Mouse (Mus musculus): ENCODE data around the gene Tmbim1. TPM values are rescaled to one million over a fixed set of nuclear protein-coding genes. Genes with fewer than 3 reads are reported as not detected.
A peak's percentile ranks its signal among the peaks of the same experiment; 100 is the strongest.

The Tmbim1 gene
- polyA plus RNA-seq, 1 experiment from 2014 or later: 18.1 TPM

DNA sequence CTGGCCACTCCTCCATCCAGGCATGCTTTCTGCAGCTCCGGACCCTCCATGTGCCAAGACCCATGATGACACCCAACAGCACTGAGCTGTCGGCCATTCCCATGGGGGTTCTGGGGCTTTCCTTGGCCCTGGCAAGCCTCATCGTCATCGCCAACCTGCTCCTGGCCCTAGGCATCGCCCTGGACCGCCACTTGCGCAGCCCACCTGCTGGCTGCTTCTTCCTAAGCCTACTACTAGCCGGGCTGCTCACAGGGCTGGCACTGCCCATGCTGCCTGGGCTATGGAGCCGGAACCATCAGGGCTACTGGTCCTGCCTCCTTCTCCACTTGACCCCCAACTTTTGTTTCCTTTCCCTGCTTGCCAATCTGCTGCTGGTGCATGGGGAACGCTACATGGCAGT is 26.9 kb downstream of the Tmbim1 start, which contains the start of gene Gpbar1:
TSS of gene Gpbar1 (plus strand) at position 13 of the 400 bp plus-strand sequence.
- Histone ChIP-seq H3K4me2 (replicated peaks; ENCODE audit: low read depth, low read length) (0 out of 2 replicates have a peak within 1 kb of the TSS, but pooled peaks have one; percentile 2), H3K4me3 (ENCODE audit: low read length) (no peak within 1 kb of the TSS)
- 91% methylated on average over 10 of the region's 10 CpGs for WGBS

DNA sequence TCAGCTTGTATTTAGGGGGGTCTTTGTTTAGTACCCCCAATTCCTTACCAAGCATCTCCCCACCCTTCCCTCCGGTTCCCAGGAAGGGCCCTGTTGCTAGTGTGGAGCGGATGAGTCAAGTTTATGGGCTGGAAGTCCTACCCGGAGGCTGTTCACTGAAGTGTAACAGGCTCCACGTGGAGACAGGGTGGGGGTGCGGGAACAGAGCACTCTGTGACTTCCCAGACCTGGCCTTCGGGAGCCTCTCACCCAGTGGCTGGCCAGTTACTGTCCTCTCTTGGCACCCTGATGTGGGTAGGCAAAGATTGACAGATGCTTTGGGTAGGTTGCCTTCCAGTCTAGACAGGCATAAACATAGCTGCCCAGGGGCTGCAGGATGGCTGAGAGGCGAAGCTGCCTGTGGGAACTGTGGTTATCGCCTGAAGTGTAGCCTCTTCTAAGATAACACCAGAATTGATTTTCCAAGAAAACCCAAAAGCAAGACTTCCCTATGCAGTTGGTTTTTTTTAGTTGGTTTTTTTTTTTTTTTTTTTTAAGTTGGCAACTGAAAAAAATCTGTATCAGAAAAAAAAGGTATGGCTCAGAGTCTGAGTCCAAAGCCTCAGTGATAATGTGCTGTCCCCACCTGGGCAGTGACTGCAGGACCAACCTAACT is 27.4 kb downstream of the Tmbim1 start:
- Histone ChIP-seq H3K27me3 (ENCODE audit: control insufficient read depth, insufficient read depth, low read length) (no peaks in the 10 kb centered on the region), H3K4me1 (ENCODE audit: control insufficient read depth, insufficient read depth, low read length) (peaks cover 17% of the 10 kb centered on the region), H3K36me3 (ENCODE audit: control insufficient read depth, insufficient read depth, low read length) (peaks cover 42% of the 10 kb centered on the region), H3K9ac (ENCODE audit: low read depth, low read length) (0 out of 2 replicates have a peak overlapping the region, but pooled peaks have one; percentile 28), H3K4me2 (replicated peaks; ENCODE audit: low read depth, low read length) (0 out of 2 replicates have a peak overlapping the region, but pooled peaks have one; percentile 2), H3K4me3 (ENCODE audit: low read length) (no peak overlapping the region), H3K27ac (ENCODE audit: low read depth, low read length) (no peak overlapping the region), H3K9me3 (ENCODE audit: control insufficient read depth, low read length) (no peaks in the 10 kb centered on the region)
- WGBS: 28% methylated on average over 8 of the region's 8 CpGs
- peak; percentile 40; the same call in 1 of the 2 replicates for ATAC-seq (ENCODE audit: low FRiP score, low TSS enrichment)

More for the DNA sequence above, 26.9 kb downstream of the Tmbim1 start, which contains the start of gene Gpbar1:
- Histone ChIP-seq H3K27me3 (ENCODE audit: control insufficient read depth, insufficient read depth, low read length) (no peaks in the 10 kb centered on the region), H3K9me3 (ENCODE audit: control insufficient read depth, low read length) (no peaks in the 10 kb centered on the region), H3K4me1 (ENCODE audit: control insufficient read depth, insufficient read depth, low read length) (peaks cover 17% of the 10 kb centered on the region), H3K36me3 (ENCODE audit: control insufficient read depth, insufficient read depth, low read length) (peaks cover 45% of the 10 kb centered on the region), H3K27ac (ENCODE audit: low read depth, low read length) (no peak within 1 kb of the TSS), H3K9ac (ENCODE audit: low read depth, low read length) (0 out of 2 replicates have a peak within 1 kb of the TSS, but pooled peaks have one; percentile 28)
- no peak for ATAC-seq (ENCODE audit: low FRiP score, low TSS enrichment)

- Histone ChIP-seq H3K27ac (ENCODE audit: low read depth, low read length) (no peak overlapping the region), H3K4me2 (replicated peaks; ENCODE audit: low read depth, low read length) (no peak overlapping the region), H3K36me3 (ENCODE audit: control insufficient read depth, insufficient read depth, low read length) (peaks cover 32% of the 10 kb centered on the region), H3K4me3 (ENCODE audit: low read length) (no peak overlapping the region), H3K4me1 (ENCODE audit: control insufficient read depth, insufficient read depth, low read length) (peaks cover 17% of the 10 kb centered on the region), H3K9ac (ENCODE audit: low read depth, low read length) (no peak overlapping the region), H3K9me3 (ENCODE audit: control insufficient read depth, low read length) (no peaks in the 10 kb centered on the region), H3K27me3 (ENCODE audit: control insufficient read depth, insufficient read depth, low read length) (no peaks in the 10 kb centered on the region)
- 0 out of 2 replicates have a peak, but pooled peaks have one; percentile 26 for ATAC-seq (ENCODE audit: low FRiP score, low TSS enrichment)
- WGBS: 63% methylated on average over 6 of the region's 6 CpGs
Measured at GRCm38 (mm10) chr1:74277041-74277440, 28.4 kb downstream of the Tmbim1 start.

DNA sequence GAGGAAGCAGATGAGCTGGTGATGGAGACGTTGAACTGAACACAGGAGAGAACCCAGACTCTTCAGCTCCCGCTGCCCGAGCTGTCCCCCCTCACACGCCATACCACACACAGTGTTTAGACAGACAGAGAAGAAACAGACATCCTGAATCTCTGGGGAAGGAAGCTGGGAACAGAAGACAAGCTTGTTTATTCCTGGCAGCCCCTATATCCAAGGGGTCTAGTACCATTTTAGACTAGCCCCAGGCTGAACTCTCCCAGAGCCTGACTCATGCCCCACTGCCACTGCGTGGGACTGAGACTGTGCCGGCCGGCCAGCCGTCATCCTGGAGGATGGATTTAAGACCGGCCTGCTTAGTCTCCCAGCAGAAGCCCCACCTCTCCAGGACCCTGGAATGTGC is 30.4 kb downstream of the Tmbim1 start:
- Histone ChIP-seq H3K4me2 (replicated peaks; ENCODE audit: low read depth, low read length) (no peak overlapping the region), H3K4me3 (ENCODE audit: low read length) (no peak overlapping the region), H3K27me3 (ENCODE audit: control insufficient read depth, insufficient read depth, low read length) (no peaks in the 10 kb centered on the region), H3K9me3 (ENCODE audit: control insufficient read depth, low read length) (no peaks in the 10 kb centered on the region), H3K4me1 (ENCODE audit: control insufficient read depth, insufficient read depth, low read length) (peaks cover 17% of the 10 kb centered on the region), H3K36me3 (ENCODE audit: control insufficient read depth, insufficient read depth, low read length) (peaks cover 12% of the 10 kb centered on the region), H3K9ac (ENCODE audit: low read depth, low read length) (no peak overlapping the region), H3K27ac (ENCODE audit: low read depth, low read length) (peak overlapping the region; percentile 19; the same call in 1 of the 2 replicates)
- peak; percentile 43; the same call in 1 of the 2 replicates for ATAC-seq (ENCODE audit: low FRiP score, low TSS enrichment)
- 10% methylated on average over 9 of the region's 9 CpGs for WGBS

DNA sequence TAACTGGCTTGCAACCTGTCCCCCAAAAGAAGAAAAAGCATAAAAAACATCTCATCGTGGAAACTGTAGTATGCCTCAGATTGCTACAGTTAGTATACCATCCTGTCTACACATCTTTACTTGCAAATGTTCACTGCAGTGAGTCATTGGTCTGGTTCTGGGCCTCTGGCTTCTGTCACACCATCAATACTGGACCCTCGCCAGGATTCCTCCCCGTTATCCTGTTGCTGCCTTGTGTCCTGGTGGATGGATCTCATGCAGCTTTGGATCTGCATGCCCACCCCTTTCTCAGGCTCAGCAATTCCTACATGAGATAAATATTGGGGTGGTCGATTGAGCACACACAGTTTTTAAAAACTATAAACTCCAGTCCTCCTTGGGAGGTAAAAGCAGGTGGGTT is 33.8 kb downstream of the Tmbim1 start:
- H3K4me1 ChIP-seq (ENCODE audit: control insufficient read depth, insufficient read depth, low read length): peaks cover 13% of the 10 kb centered on the region
- ATAC-seq (ENCODE audit: low FRiP score, low TSS enrichment): no peak
- 80% methylated on average over 4 of the region's 4 CpGs for WGBS
- no peaks in the 10 kb centered on the region for H3K27me3 ChIP-seq (ENCODE audit: control insufficient read depth, insufficient read depth, low read length)
- no peak overlapping the region for H3K9ac ChIP-seq (ENCODE audit: low read depth, low read length)
- H3K4me3 ChIP-seq (ENCODE audit: low read length): no peak overlapping the region
- peaks cover 27% of the 10 kb centered on the region for H3K36me3 ChIP-seq (ENCODE audit: control insufficient read depth, insufficient read depth, low read length)
- H3K27ac ChIP-seq (ENCODE audit: low read depth, low read length): no peak overlapping the region
- H3K4me2 ChIP-seq (replicated peaks; ENCODE audit: low read depth, low read length): no peak overlapping the region
- no peaks in the 10 kb centered on the region for H3K9me3 ChIP-seq (ENCODE audit: control insufficient read depth, low read length)

- Histone ChIP-seq H3K4me1 (ENCODE audit: control insufficient read depth, insufficient read depth, low read length) (no peaks in the 10 kb centered on the region), H3K27ac (ENCODE audit: low read depth, low read length) (no peak overlapping the region), H3K36me3 (ENCODE audit: control insufficient read depth, insufficient read depth, low read length) (peaks cover 54% of the 10 kb centered on the region), H3K4me3 (ENCODE audit: low read length) (no peak overlapping the region), H3K9me3 (ENCODE audit: control insufficient read depth, low read length) (no peaks in the 10 kb centered on the region), H3K9ac (ENCODE audit: low read depth, low read length) (no peak overlapping the region), H3K27me3 (ENCODE audit: control insufficient read depth, insufficient read depth, low read length) (no peaks in the 10 kb centered on the region), H3K4me2 (replicated peaks; ENCODE audit: low read depth, low read length) (no peak overlapping the region)
- ATAC-seq (ENCODE audit: low FRiP score, low TSS enrichment): no peak
- 88% methylated on average over 8 of the region's 8 CpGs for WGBS
Measured at GRCm38 (mm10) chr1:74268750-74269149, 36.7 kb downstream of the Tmbim1 start.

DNA sequence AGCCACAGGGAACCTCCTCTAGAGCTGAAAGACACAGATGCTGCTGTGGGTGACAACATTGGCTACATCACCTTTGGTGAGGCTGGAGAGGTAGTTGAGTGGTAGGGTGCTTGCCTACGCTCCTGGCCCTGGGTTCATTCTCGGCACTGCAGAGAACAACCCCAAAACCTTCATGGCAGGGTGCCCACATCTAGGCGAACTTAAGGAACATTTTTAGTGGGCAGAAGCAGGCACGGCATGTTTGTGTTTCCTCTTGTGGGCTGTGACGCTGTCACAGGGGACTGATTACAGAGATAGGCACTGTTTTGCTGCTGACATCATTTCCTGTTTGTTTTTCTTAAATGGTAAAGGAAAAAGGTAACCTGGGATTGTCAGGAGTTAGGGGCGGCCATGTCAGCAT is 42.9 kb downstream of the Tmbim1 start:
- no peaks in the 10 kb centered on the region for H3K9me3 ChIP-seq (ENCODE audit: control insufficient read depth, low read length)
- ATAC-seq (ENCODE audit: low FRiP score, low TSS enrichment): no peak
- 92% methylated on average over 6 of the region's 6 CpGs for WGBS

GRCm38 (mm10) chr1:74256782-74257181 is 48.6 kb downstream of the Tmbim1 start:
- Histone ChIP-seq H3K27ac (ENCODE audit: low read depth, low read length) (no peak overlapping the region), H3K36me3 (ENCODE audit: control insufficient read depth, insufficient read depth, low read length) (peaks cover 82% of the 10 kb centered on the region), H3K9ac (ENCODE audit: low read depth, low read length) (no peak overlapping the region), H3K27me3 (ENCODE audit: control insufficient read depth, insufficient read depth, low read length) (no peaks in the 10 kb centered on the region), H3K4me3 (ENCODE audit: low read length) (no peak overlapping the region), H3K4me1 (ENCODE audit: control insufficient read depth, insufficient read depth, low read length) (no peaks in the 10 kb centered on the region), H3K4me2 (replicated peaks; ENCODE audit: low read depth, low read length) (no peak overlapping the region), H3K9me3 (ENCODE audit: control insufficient read depth, low read length) (no peaks in the 10 kb centered on the region)
- WGBS: 82% methylated on average over 4 of the region's 4 CpGs
- no peak for ATAC-seq (ENCODE audit: low FRiP score, low TSS enrichment)

More for the DNA sequence above, 42.9 kb downstream of the Tmbim1 start:
- Histone ChIP-seq H3K27me3 (ENCODE audit: control insufficient read depth, insufficient read depth, low read length) (no peaks in the 10 kb centered on the region), H3K36me3 (ENCODE audit: control insufficient read depth, insufficient read depth, low read length) (peaks cover 85% of the 10 kb centered on the region), H3K9ac (ENCODE audit: low read depth, low read length) (no peak overlapping the region), H3K27ac (ENCODE audit: low read depth, low read length) (no peak overlapping the region), H3K4me2 (replicated peaks; ENCODE audit: low read depth, low read length) (no peak overlapping the region), H3K4me1 (ENCODE audit: control insufficient read depth, insufficient read depth, low read length) (no peaks in the 10 kb centered on the region), H3K4me3 (ENCODE audit: low read length) (no peak overlapping the region)

- Histone ChIP-seq H3K4me3 (ENCODE audit: low read length) (no peak overlapping the region), H3K9me3 (ENCODE audit: control insufficient read depth, low read length) (no peaks in the 10 kb centered on the region), H3K27me3 (ENCODE audit: control insufficient read depth, insufficient read depth, low read length) (no peaks in the 10 kb centered on the region), H3K4me1 (ENCODE audit: control insufficient read depth, insufficient read depth, low read length) (no peaks in the 10 kb centered on the region), H3K9ac (ENCODE audit: low read depth, low read length) (no peak overlapping the region), H3K4me2 (replicated peaks; ENCODE audit: low read depth, low read length) (no peak overlapping the region), H3K27ac (ENCODE audit: low read depth, low read length) (no peak overlapping the region), H3K36me3 (ENCODE audit: control insufficient read depth, insufficient read depth, low read length) (peaks cover 83% of the 10 kb centered on the region)
- ATAC-seq (ENCODE audit: low FRiP score, low TSS enrichment): no peak
- WGBS: 96% methylated on average over 8 of the region's 8 CpGs
Measured at GRCm38 (mm10) chr1:74255704-74256345, 49.6 kb downstream of the Tmbim1 start.

Measured in kidney, embryonic 14.5 days (tissue).